Mouse (Mus musculus) megakaryocyte, embryonic 14.5 days (primary cell): Measurements from ENCODE around the gene Nlgn1.

ENCODE experiments used
- FLI1 ChIP-seq: IDR thresholded peaks from 2 replicates; pipeline ENCODE4 v1.6.1; 2012; ENCODE audit warnings: low read length, inconsistent platforms, mixed read lengths
- GATA1 ChIP-seq: IDR thresholded peaks from 3 replicates; pipeline ENCODE4 v1.6.1; 2012; ENCODE audit warnings: mixed read lengths, low read length, inconsistent platforms, borderline replicate concordance

- TF ChIP-seq GATA1 (no peak), FLI1 (no peak)
These were observed 186.1 kb downstream of the Nlgn1 start for GRCm38 (mm10) chr3:26146174-26146573.
